Mouse (Mus musculus) stomach, embryonic 14.5 days (tissue): Measurements from ENCODE around the gene Hira. TPM values are rescaled to one million over a fixed set of nuclear protein-coding genes. Genes with fewer than 3 reads are reported as not detected.

Source experiments
- ATAC-seq: fragments of 200-750 bp; cut with Nextera tagmentation; 2 replicates; pipeline ENCODE4 v1.8.0; 2017; ENCODE audit warnings: low read depth, moderate TSS enrichment; ENCODE audit not compliant: insufficient number of reproducible peaks, insufficient read depth, low FRiP score
- H3K27ac ChIP-seq: fragments of 300-500 bp; sonication (generic); 2 replicates; pipeline ENCODE4 v1.5.1; 2014; ENCODE audit warnings: mild to moderate bottlenecking, low read length, moderate library complexity, mixed read lengths
- H3K27me3 ChIP-seq: fragments of 300-500 bp; sonication (generic); 2 replicates; pipeline ENCODE4 v1.6.1; 2014; ENCODE audit warnings: low read length, control low read depth, mixed read lengths; ENCODE audit not compliant: control insufficient read depth, insufficient read depth
- H3K36me3 ChIP-seq: fragments of 300-500 bp; sonication (generic); 2 replicates; pipeline ENCODE4 v1.6.1; 2014; ENCODE audit warnings: mild to moderate bottlenecking, control low read depth, low read length, moderate library complexity, mixed read lengths; ENCODE audit not compliant: control insufficient read depth, insufficient read depth
- H3K4me1 ChIP-seq: fragments of 300-500 bp; sonication (generic); 2 replicates; pipeline ENCODE4 v1.6.1; 2014; ENCODE audit warnings: low read length, control low read depth, mixed read lengths; ENCODE audit not compliant: control insufficient read depth, insufficient read depth
- H3K4me2 ChIP-seq: fragments of 300-500 bp; sonication (generic); replicated peaks from 2 replicates; pipeline ENCODE4 v1.6.1; 2014; ENCODE audit warnings: low read depth, low read length, control low read depth
- H3K4me3 ChIP-seq: fragments of 300-500 bp; sonication (generic); 2 replicates; pipeline ENCODE4 v1.5.1; 2014; ENCODE audit warnings: low read depth, low read length, control low read depth
- H3K9ac ChIP-seq: fragments of 300-500 bp; sonication (generic); replicated peaks from 2 replicates; pipeline ENCODE4 v1.6.1; 2014; ENCODE audit warnings: low read depth, mild to moderate bottlenecking, control low read depth, low read length, moderate library complexity, mixed read lengths
- H3K9me3 ChIP-seq: fragments of 300-500 bp; sonication (generic); 2 replicates; pipeline ENCODE4 v1.6.1; 2016; ENCODE audit warnings: low read depth, low read length, control low read depth; ENCODE audit not compliant: control insufficient read depth
- WGBS: fragments of 180-500 bp; shearing (Covaris S2); extraction: QIAGEN DNeasy Blood & Tissue Kit; methylation state at CpG from one replicate; pipeline ENCODE4 v1.1.7; 2014; 5-methylcytosine and 5-hydroxymethylcytosine counted together
- polyA plus RNA-seq: library from polyadenylated mRNA; unstranded; fragments of >200 nt; fragmentation: Nextera tagmentation; extraction: Ambion mirVana; gene quantifications from 2 replicates; pipeline ENCODE4 v1.2.1, GENCODE M21; 2014

Hira gene
- polyA plus RNA-seq, 1 experiment from 2014 or later: 16.3 TPM

DNA sequence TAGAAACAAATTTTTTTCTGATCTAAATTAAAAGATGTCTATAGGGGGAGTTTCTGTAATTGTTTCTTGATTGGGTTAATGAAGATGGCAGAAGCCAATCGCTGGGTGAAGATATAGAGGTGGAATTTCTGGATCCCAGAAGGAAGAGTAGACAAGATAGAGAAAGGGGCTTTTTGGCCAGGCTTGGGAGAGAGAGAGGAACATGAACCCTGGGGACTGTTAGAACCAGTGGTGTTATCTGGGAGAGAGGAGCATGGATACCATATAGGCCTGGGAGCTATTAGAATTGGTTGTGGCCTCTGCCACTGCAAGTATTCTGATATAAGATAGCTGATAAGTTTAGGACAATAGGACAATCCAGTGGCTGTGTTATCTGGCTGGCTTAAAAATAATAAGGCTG, 136.7 kb downstream of the Hira start:
- Histone ChIP-seq H3K4me3 (no peak overlapping the region), H3K36me3 (no peaks in the 10 kb centered on the region), H3K4me2 (no peak overlapping the region), H3K4me1 (no peaks in the 10 kb centered on the region), H3K9me3 (no peaks in the 10 kb centered on the region), H3K27ac (no peak overlapping the region), H3K27me3 (no peaks in the 10 kb centered on the region), H3K9ac (no peak overlapping the region)
- ATAC-seq: no peak
- 74% methylated on average over 1 of the region's 1 CpGs for WGBS

DNA sequence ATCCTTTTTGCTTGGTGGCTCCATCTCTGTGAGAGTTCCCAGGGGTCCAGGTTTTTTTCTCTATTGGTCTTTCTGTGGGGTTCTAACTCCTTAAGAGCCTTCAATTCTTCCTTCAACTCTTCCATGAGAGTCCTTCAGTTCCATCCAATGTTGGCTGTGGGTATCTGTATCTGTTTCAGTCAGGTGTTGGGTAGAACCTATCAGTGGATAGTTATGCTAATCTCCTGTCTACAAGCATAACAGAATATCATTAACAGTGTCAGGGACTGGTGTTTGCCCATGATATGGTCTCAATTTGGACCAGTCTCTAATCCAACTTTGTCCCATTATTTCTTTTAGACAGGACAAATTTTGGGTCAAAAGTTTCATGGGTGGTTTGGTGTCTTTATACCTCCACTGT, 137.8 kb downstream of the Hira start:
- ATAC-seq: no peak
- no peak overlapping the region for H3K27ac ChIP-seq
- no peak overlapping the region for H3K4me3 ChIP-seq
- H3K9me3 ChIP-seq: no peaks in the 10 kb centered on the region
- H3K4me2 ChIP-seq: no peak overlapping the region
- H3K36me3 ChIP-seq: no peaks in the 10 kb centered on the region
- no peaks in the 10 kb centered on the region for H3K27me3 ChIP-seq
- H3K4me1 ChIP-seq: no peaks in the 10 kb centered on the region
- no peak overlapping the region for H3K9ac ChIP-seq

Other genes with a start within 250 kb of the Hira start
- 17.1 and 18.9 TPM in 2 replicates for gene Sept5, start 247.1 kb upstream of the Hira start, polyA plus RNA-seq
- gene Cldn5, start 100.2 kb upstream of the Hira start, polyA plus RNA-seq: 15.5 and 17.9 TPM in 2 replicates
- 85.4 and 85.7 TPM in 2 replicates for gene Ufd1, start 65.3 kb upstream of the Hira start, polyA plus RNA-seq
- 43.1 and 43.8 TPM in 2 replicates for gene Cdc45, start 65.0 kb upstream of the Hira start, polyA plus RNA-seq
- 37.4 and 47.6 TPM in 2 replicates for gene 2510002D24Rik, start 40.5 kb upstream of the Hira start, polyA plus RNA-seq
- gene Gm28539, start 40.5 kb upstream of the Hira start, polyA plus RNA-seq: not detected in 2 replicates
- 87.2 and 91.6 TPM in 2 replicates for gene Mrpl40, start 175 bp upstream of the Hira start, polyA plus RNA-seq